Mouse (Mus musculus) liver, embryonic 14.5 days (tissue): ENCODE measurements around the gene Aqp6. TPM values are rescaled to one million over a fixed set of nuclear protein-coding genes. Genes with fewer than 3 reads are reported as not detected.

ENCODE experiments used
- ATAC-seq: fragments of 200-750 bp; cut with Nextera tagmentation; 2 replicates; pipeline ENCODE4 v1.8.0; 2017; ENCODE audit warnings: moderate number of reproducible peaks, mild to moderate bottlenecking, moderate library complexity; ENCODE audit not compliant: insufficient read depth
- DNase-seq, 3 experiments: peaks; one replicate each; pipeline ENCODE4 v3.0.0-alpha.2; 2012 to 2013; ENCODE audit warnings: low read depth in 3 of 3, low spot score in 3 of 3
- H3K27ac ChIP-seq: fragments of 300-500 bp; sonication (generic); 2 replicates; pipeline ENCODE4 v1.5.1; 2014; ENCODE audit warnings: moderate library complexity, mild to moderate bottlenecking, control low read depth, inconsistent platforms
- H3K27me3 ChIP-seq: fragments of 300-500 bp; sonication (generic); 2 replicates; pipeline ENCODE4 v1.6.1; 2014; ENCODE audit warnings: mild to moderate bottlenecking, low read length, moderate library complexity; ENCODE audit not compliant: control insufficient read depth, insufficient read depth
- H3K36me3 ChIP-seq: fragments of 300-500 bp; sonication (generic); replicated peaks from 2 replicates; pipeline ENCODE4 v1.6.1; 2014; ENCODE audit warnings: low read depth; ENCODE audit not compliant: control insufficient read depth, insufficient read depth
- H3K4me1 ChIP-seq, 2 experiments: fragments of 200-500 bp in 1 of 2; fragments of 300-500 bp in 1 of 2; sonication (generic) in 1 of 2; replicated peaks; 2 replicates each; pipeline ENCODE4 v1.6.1; 2012 to 2014; ENCODE audit warnings: antibody characterized with exemption in 1 of 2, inconsistent platforms in 1 of 2, low read length in 1 of 2; ENCODE audit not compliant: control insufficient read depth in 2 of 2, insufficient read depth in 2 of 2
- H3K4me2 ChIP-seq: fragments of 300-500 bp; sonication (generic); 2 replicates; pipeline ENCODE4 v1.6.1; 2014; ENCODE audit warnings: low read depth, mild to moderate bottlenecking, control low read depth, moderate library complexity
- H3K4me3 ChIP-seq, 2 experiments: fragments of 200-500 bp in 1 of 2; fragments of 300-500 bp in 1 of 2; sonication (generic) in 1 of 2; 2 replicates each; pipeline ENCODE4 v1.5.1; 2012 to 2014; ENCODE audit warnings: low read depth in 2 of 2, low read length in 2 of 2, mild to moderate bottlenecking in 2 of 2, control low read depth in 1 of 2, inconsistent platforms in 1 of 2, moderate library complexity in 1 of 2; ENCODE audit not compliant: insufficient read depth in 1 of 2
- H3K9ac ChIP-seq: fragments of 300-500 bp; sonication (generic); replicated peaks from 2 replicates; pipeline ENCODE4 v1.6.1; 2014; ENCODE audit warnings: mild to moderate bottlenecking, control low read depth, moderate library complexity
- H3K9me3 ChIP-seq: fragments of 300-500 bp; sonication (generic); 2 replicates; pipeline ENCODE4 v1.6.1; 2016; ENCODE audit warnings: low read length, mixed read lengths; ENCODE audit not compliant: control insufficient read depth
- CTCF ChIP-seq: IDR thresholded peaks from 2 replicates; pipeline ENCODE4 v1.5.1; 2016; ENCODE audit warnings: antibody characterized with exemption, low read depth, control low read depth
- EP300 ChIP-seq: IDR thresholded peaks from 2 replicates; pipeline ENCODE4 v1.6.1; 2016; ENCODE audit warnings: antibody characterized with exemption, low read depth
- WGBS: fragments of 180-500 bp; shearing (Covaris S2); extraction: QIAGEN DNeasy Blood & Tissue Kit; methylation state at CpG from one replicate; pipeline ENCODE4 v1.1.7; 2014; ENCODE audit not compliant: insufficient replicate concordance; 5-methylcytosine and 5-hydroxymethylcytosine counted together
- polyA plus RNA-seq, 2 experiments: library from polyadenylated mRNA; depleted of rRNA in 1 of 2; stranded (reverse) in 1 of 2; unstranded in 1 of 2; fragments of >200 nt; fragmentation: Nextera tagmentation in 1 of 2; extraction: Ambion mirVana in 1 of 2; gene quantifications; 2 replicates each; pipeline versions ENCODE4 v1.2.1 to v1.2.3; 2012 to 2014

Aqp6 gene
- polyA plus RNA-seq, 2 experiments = not detected

- WGBS = 9% methylated on average over 21 of the region's 21 CpGs
- H3K4me1 ChIP-seq = peaks cover 28 to 30% of the 10 kb centered on the region in 2 experiments
Observed at GRCm38 (mm10) chr15:99653876-99654275, 52.7 kb downstream of the Aqp6 start.

More at GRCm38 (mm10) chr15:99653876-99654275, 52.7 kb downstream of the Aqp6 start:
- H3K9me3 ChIP-seq = no peaks in the 10 kb centered on the region
- peak overlapping the region; percentile 33; the same call in 1 of the 2 replicates for H3K4me2 ChIP-seq
- H3K27ac ChIP-seq = no peak overlapping the region
- DNase-seq (no peak), ATAC-seq (no peak)
- H3K36me3 ChIP-seq = peaks cover 3% of the 10 kb centered on the region; the same call in 1 of the 2 replicates
- H3K9ac ChIP-seq = no peak overlapping the region
- no peak overlapping the region for H3K4me3 ChIP-seq
- TF ChIP-seq CTCF (no peak), EP300 (no peak)
- peaks cover 46% of the 10 kb centered on the region for H3K27me3 ChIP-seq

Other genes starting within 250 kb of the Aqp6 start
- gene Fmnl3, start 230.9 kb upstream of the Aqp6 start, polyA plus RNA-seq (2012; rRNA removed) = 3.2 and 3.7 TPM in 2 replicates
- 1.4 and 1.5 TPM in 2 replicates for gene Fmnl3, start 230.9 kb upstream of the Aqp6 start, polyA plus RNA-seq (2014; fragmentation: Nextera tagmentation; extraction: Ambion mirVana)
- 88.2 and 99.7 TPM in 2 replicates for gene Tmbim6, start 208.5 kb upstream of the Aqp6 start, polyA plus RNA-seq (2012; rRNA removed)
- gene Tmbim6, start 208.5 kb upstream of the Aqp6 start, polyA plus RNA-seq (2014; fragmentation: Nextera tagmentation; extraction: Ambion mirVana) = 187 and 202 TPM in 2 replicates
- gene Nckap5l, start 143.7 kb upstream of the Aqp6 start, polyA plus RNA-seq (2012; rRNA removed) = 0.70 and 1.2 TPM in 2 replicates
- 0.85 and 1.4 TPM in 2 replicates for gene Nckap5l, start 143.7 kb upstream of the Aqp6 start, polyA plus RNA-seq (2014; fragmentation: Nextera tagmentation; extraction: Ambion mirVana)
- gene Bcdin3d, start 126.7 kb upstream of the Aqp6 start, polyA plus RNA-seq (2012; rRNA removed) = 3.0 and 3.3 TPM in 2 replicates
- gene Bcdin3d, start 126.7 kb upstream of the Aqp6 start, polyA plus RNA-seq (2014; fragmentation: Nextera tagmentation; extraction: Ambion mirVana) = 5.0 TPM in 2 replicates
- gene Faim2, start 73.2 kb upstream of the Aqp6 start, polyA plus RNA-seq (2012; rRNA removed) = 0.02 TPM in 1 of 2 replicates, not detected in the other
- not detected in 2 replicates for gene Faim2, start 73.2 kb upstream of the Aqp6 start, polyA plus RNA-seq (2014; fragmentation: Nextera tagmentation; extraction: Ambion mirVana)
- not detected in 2 replicates for gene Aqp2, start 22.3 kb upstream of the Aqp6 start, polyA plus RNA-seq (2012; rRNA removed)
- gene Aqp2, start 22.3 kb upstream of the Aqp6 start, polyA plus RNA-seq (2014; fragmentation: Nextera tagmentation; extraction: Ambion mirVana) = not detected in 2 replicates
- gene Aqp5, start 10.6 kb upstream of the Aqp6 start, polyA plus RNA-seq (2012; rRNA removed) = 0.07 and 0.09 TPM in 2 replicates
- gene Aqp5, start 10.6 kb upstream of the Aqp6 start, polyA plus RNA-seq (2014; fragmentation: Nextera tagmentation; extraction: Ambion mirVana) = not detected in 2 replicates
- gene Racgap1, start 50.3 kb downstream of the Aqp6 start, polyA plus RNA-seq (2012; rRNA removed) = 41.6 and 53.5 TPM in 2 replicates
- gene Racgap1, start 50.3 kb downstream of the Aqp6 start, polyA plus RNA-seq (2014; fragmentation: Nextera tagmentation; extraction: Ambion mirVana) = 51.1 and 55.4 TPM in 2 replicates
- 0.15 and 0.34 TPM in 2 replicates for gene Asic1, start 69.0 kb downstream of the Aqp6 start, polyA plus RNA-seq (2012; rRNA removed)
- gene Asic1, start 69.0 kb downstream of the Aqp6 start, polyA plus RNA-seq (2014; fragmentation: Nextera tagmentation; extraction: Ambion mirVana) = 0.04 and 0.06 TPM in 2 replicates
- gene Smarcd1, start 100.7 kb downstream of the Aqp6 start, polyA plus RNA-seq (2012; rRNA removed) = 6.7 and 6.9 TPM in 2 replicates
- 4.4 and 4.8 TPM in 2 replicates for gene Smarcd1, start 100.7 kb downstream of the Aqp6 start, polyA plus RNA-seq (2014; fragmentation: Nextera tagmentation; extraction: Ambion mirVana)
- not detected in 2 replicates for gene Gm17349, start 104.1 kb downstream of the Aqp6 start, polyA plus RNA-seq (2012; rRNA removed)
- not detected in 2 replicates for gene Gm17349, start 104.1 kb downstream of the Aqp6 start, polyA plus RNA-seq (2014; fragmentation: Nextera tagmentation; extraction: Ambion mirVana)
- gene Gpd1, start 116.1 kb downstream of the Aqp6 start, polyA plus RNA-seq (2012; rRNA removed) = 8.1 and 9.1 TPM in 2 replicates
- gene Gpd1, start 116.1 kb downstream of the Aqp6 start, polyA plus RNA-seq (2014; fragmentation: Nextera tagmentation; extraction: Ambion mirVana) = 5.2 and 5.3 TPM in 2 replicates
- gene Cox14, start 124.2 kb downstream of the Aqp6 start, polyA plus RNA-seq (2012; rRNA removed) = 67.6 and 77.0 TPM in 2 replicates
- 81.4 and 84.9 TPM in 2 replicates for gene Cox14, start 124.2 kb downstream of the Aqp6 start, polyA plus RNA-seq (2014; fragmentation: Nextera tagmentation; extraction: Ambion mirVana)
- 4.4 and 5.4 TPM in 2 replicates for gene Cers5, start 171.5 kb downstream of the Aqp6 start, polyA plus RNA-seq (2012; rRNA removed)
- 7.7 and 8.7 TPM in 2 replicates for gene Cers5, start 171.5 kb downstream of the Aqp6 start, polyA plus RNA-seq (2014; fragmentation: Nextera tagmentation; extraction: Ambion mirVana)